Mouse (Mus musculus) forebrain, embryonic 14.5 days (tissue): Measurements from ENCODE around the gene Cyb561d2. TPM values are rescaled to one million over a fixed set of nuclear protein-coding genes. Genes with fewer than 3 reads are reported as not detected.

Source experiments
- ATAC-seq: fragments of 200-750 bp; cut with Nextera tagmentation; 2 replicates; pipeline ENCODE4 v1.8.0; 2017; ENCODE audit warnings: mild to moderate bottlenecking, moderate library complexity
- DNase-seq: peaks from one replicate; pipeline ENCODE4 v3.0.0-alpha.2; 2015; ENCODE audit warnings: low spot score
- H3K27ac ChIP-seq: fragments of 300-500 bp; sonication (generic); 2 replicates; pipeline ENCODE4 v1.5.1; 2014; ENCODE audit warnings: low read depth, mild to moderate bottlenecking, control low read depth, low read length, moderate library complexity
- H3K27me3 ChIP-seq: fragments of 300-500 bp; sonication (generic); replicated peaks from 2 replicates; pipeline ENCODE4 v1.6.1; 2014; ENCODE audit warnings: low read length, control low read depth, mixed read lengths; ENCODE audit not compliant: control insufficient read depth, insufficient read depth
- H3K36me3 ChIP-seq: fragments of 300-500 bp; sonication (generic); 2 replicates; pipeline ENCODE4 v1.6.1; 2014; ENCODE audit warnings: low read length, control low read depth; ENCODE audit not compliant: control insufficient read depth, insufficient read depth
- H3K4me1 ChIP-seq: fragments of 300-500 bp; sonication (generic); 2 replicates; pipeline ENCODE4 v1.6.1; 2014; ENCODE audit warnings: antibody characterized with exemption, low read length, control low read depth; ENCODE audit not compliant: control insufficient read depth, insufficient read depth
- H3K4me2 ChIP-seq: fragments of 300-500 bp; sonication (generic); 2 replicates; pipeline ENCODE4 v1.6.1; 2014; ENCODE audit warnings: mild to moderate bottlenecking, control low read depth, low read length
- H3K4me3 ChIP-seq: fragments of 300-500 bp; sonication (generic); 2 replicates; pipeline ENCODE4 v1.5.1; 2014; ENCODE audit warnings: low read depth, low read length, control low read depth
- H3K9ac ChIP-seq: fragments of 300-500 bp; sonication (generic); 2 replicates; pipeline ENCODE4 v1.6.1; 2014; ENCODE audit warnings: mild to moderate bottlenecking, low read length, control low read depth, moderate library complexity
- H3K9me3 ChIP-seq: fragments of 300-500 bp; sonication (generic); replicated peaks from 2 replicates; pipeline ENCODE4 v1.6.1; 2016; ENCODE audit warnings: low read length, control low read depth, mixed read lengths; ENCODE audit not compliant: control insufficient read depth
- WGBS: fragments of 180-500 bp; shearing (Covaris S2); extraction: QIAGEN DNeasy Blood & Tissue Kit; methylation state at CpG from one replicate; pipeline ENCODE4 v1.1.7; 2014; 5-methylcytosine and 5-hydroxymethylcytosine counted together
- polyA plus RNA-seq: library from polyadenylated mRNA; unstranded; fragments of >200 nt; fragmentation: Nextera tagmentation; extraction: Ambion mirVana; gene quantifications from 2 replicates; pipeline ENCODE4 v1.2.1, GENCODE M21; 2014

Gene Cyb561d2
- polyA plus RNA-seq, 1 experiment from 2014 or later, result 38.0 TPM

- DNase-seq (peak; percentile 99), ATAC-seq (peak; percentile 93)
- H3K27me3 ChIP-seq, result peaks cover 30% of the 10 kb centered on the region
- under 1% methylated on average over 53 of the region's 53 CpGs for WGBS
- H3K9ac ChIP-seq, result peak overlapping the region; percentile 88
- peak overlapping the region; percentile 82 for H3K27ac ChIP-seq
- peaks cover 24% of the 10 kb centered on the region for H3K36me3 ChIP-seq
- peaks cover 31% of the 10 kb centered on the region for H3K4me1 ChIP-seq
- H3K4me3 ChIP-seq, result peak overlapping the region; percentile 63
- H3K9me3 ChIP-seq, result no peaks in the 10 kb centered on the region
- H3K4me2 ChIP-seq, result peak overlapping the region; percentile 89
These were observed 12.4 kb upstream of the Cyb561d2 start for GRCm38 (mm10) chr9:107554319-107554825.

DNA sequence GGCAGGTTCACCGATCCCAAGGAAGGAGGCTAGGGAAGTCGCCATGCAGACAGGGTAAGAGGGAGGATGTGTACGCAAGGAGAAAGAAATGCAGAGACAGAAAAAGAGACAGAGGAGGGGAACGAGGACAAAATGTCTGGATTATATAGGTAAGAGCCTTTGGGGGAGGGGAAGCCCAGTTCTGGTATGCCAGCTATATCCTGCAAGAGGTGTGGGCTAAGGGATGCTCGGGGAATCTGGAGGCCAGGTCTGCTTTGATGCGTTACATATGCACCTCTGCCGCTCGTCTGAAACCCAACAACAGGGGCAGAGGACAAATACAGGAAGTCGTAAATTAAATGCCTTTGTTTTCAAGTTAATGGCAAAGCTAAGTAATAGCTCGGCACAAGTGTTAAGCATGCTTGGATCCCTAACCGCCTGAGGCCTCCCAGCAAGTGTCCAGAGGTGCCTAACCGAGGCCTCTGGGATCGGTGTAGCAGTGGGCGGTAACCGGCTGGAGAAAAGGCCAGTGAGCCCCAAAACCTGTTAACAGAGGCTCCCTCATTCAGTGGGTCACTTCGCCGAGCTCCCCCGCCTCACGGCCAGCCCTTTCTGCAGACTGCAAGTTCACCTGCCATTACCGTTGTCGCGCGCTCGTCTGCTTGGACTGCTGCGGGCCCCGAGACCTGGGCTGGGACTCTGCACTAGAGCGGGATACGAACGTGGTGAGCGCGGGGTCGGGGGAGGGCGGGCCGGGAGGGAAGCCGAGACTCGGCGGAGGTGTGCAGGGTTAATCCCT lies 11.7 kb upstream of the Cyb561d2 start:
- WGBS, result 5% methylated on average over 36 of the region's 37 CpGs
- H3K27me3 ChIP-seq, result peaks cover 30% of the 10 kb centered on the region
- ATAC-seq (peak; percentile 67), DNase-seq (no peak)
- peak overlapping the region; percentile 89 for H3K4me2 ChIP-seq
- H3K36me3 ChIP-seq, result peaks cover 18% of the 10 kb centered on the region
- peak overlapping the region; percentile 82 for H3K27ac ChIP-seq
- H3K9ac ChIP-seq, result peak overlapping the region; percentile 73
- H3K9me3 ChIP-seq, result no peaks in the 10 kb centered on the region
- H3K4me1 ChIP-seq, result peaks cover 31% of the 10 kb centered on the region
- H3K4me3 ChIP-seq, result peak overlapping the region; percentile 63

GRCm38 (mm10) chr9:107552690-107553393 lies 10.8 kb upstream of the Cyb561d2 start:
- Histone ChIP-seq H3K4me3 (0 out of 2 replicates have a peak overlapping the region, but pooled peaks have one; percentile 63), H3K4me2 (peak overlapping the region; percentile 89; the same call in 1 of the 2 replicates), H3K27me3 (peaks cover 30% of the 10 kb centered on the region), H3K4me1 (peaks cover 31% of the 10 kb centered on the region), H3K36me3 (peaks cover 9% of the 10 kb centered on the region), H3K27ac (no peak overlapping the region), H3K9me3 (no peaks in the 10 kb centered on the region), H3K9ac (no peak overlapping the region)
- WGBS, result 76% methylated on average over 5 of the region's 5 CpGs
- ATAC-seq (no peak), DNase-seq (no peak)

DNA sequence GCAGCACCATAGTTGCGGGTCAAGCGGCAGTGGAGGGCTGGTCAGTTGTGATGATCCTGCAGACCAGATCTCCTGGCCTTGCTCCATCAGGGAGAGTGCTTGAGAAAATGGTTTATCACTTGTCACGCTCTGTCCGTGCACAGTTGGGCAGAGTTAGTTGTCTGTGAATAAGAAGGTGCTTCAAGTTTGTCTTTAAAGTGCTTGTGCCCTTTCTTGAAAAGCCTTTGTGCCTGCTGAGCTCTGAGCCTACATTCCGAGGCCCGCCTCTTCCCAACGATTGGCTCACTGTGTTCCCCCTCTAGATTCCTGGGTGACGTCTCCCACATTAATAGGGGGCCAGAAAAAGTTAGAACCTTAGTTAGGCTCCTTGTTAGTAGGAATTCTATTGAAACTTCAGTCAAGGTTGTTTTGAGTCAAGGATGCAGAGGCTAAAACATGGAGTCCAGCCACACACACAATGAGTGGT lies 9.9 kb upstream of the Cyb561d2 start:
- DNase-seq, result no peak
- Histone ChIP-seq H3K9ac (peak overlapping the region; percentile 58), H3K27me3 (peaks cover 30% of the 10 kb centered on the region), H3K36me3 (no peaks in the 10 kb centered on the region; the same call in 1 of the 2 replicates), H3K9me3 (no peaks in the 10 kb centered on the region), H3K4me3 (peak overlapping the region; percentile 32), H3K27ac (no peak overlapping the region), H3K4me2 (peak overlapping the region; percentile 89), H3K4me1 (peaks cover 35% of the 10 kb centered on the region)
- ATAC-seq, result no peak
- 5% methylated on average over 8 of the region's 8 CpGs for WGBS

DNA sequence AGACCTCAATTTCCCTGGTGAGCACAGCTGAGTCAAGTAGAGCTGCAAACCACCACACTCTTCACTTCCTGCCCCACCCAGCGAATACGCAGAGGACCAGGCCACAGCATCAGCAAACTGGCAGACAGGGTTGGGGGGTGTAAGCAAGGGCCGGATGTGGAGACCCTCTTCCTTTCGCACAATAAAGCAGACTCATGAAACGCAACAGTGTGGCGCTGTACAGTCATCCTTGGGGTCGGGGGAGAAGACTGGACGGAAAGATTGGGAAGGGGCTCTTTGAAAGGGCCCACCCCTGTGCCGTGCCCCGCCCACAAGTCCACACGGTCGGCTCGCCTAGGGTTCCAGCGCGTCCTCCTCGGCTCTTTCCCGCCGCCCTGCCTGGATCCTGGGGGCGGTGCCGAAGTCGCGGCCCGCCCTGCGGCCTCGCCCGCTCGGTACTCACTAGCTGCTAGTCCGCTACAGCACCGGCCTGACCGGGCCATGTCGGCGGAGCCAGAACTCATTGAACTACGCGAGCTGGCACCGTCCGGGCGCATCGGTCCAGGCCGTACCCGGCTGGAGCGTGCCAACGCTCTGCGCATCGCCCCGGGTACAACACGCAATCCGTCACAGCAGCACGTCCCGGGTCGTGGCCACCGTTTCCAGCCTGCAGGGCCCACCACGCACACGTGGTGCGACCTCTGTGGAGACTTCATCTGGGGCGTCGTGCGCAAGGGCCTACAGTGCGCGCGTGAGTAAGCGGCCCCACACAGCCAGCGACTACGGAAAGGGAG lies 9.3 kb upstream of the Cyb561d2 start, which contains the start of gene Rassf1:
Gene Rassf1 (plus strand): TSS at position 439 of the 773 bp plus-strand sequence.
- Histone ChIP-seq H3K9ac (peak within 1 kb of the TSS; percentile 58), H3K27ac (no peak within 1 kb of the TSS), H3K4me3 (peak within 1 kb of the TSS; percentile 32), H3K9me3 (no peaks in the 10 kb centered on the region), H3K4me1 (peaks cover 38% of the 10 kb centered on the region), H3K36me3 (no peaks in the 10 kb centered on the region), H3K27me3 (peaks cover 30% of the 10 kb centered on the region), H3K4me2 (peak within 1 kb of the TSS; percentile 89)
- 1% methylated on average over 59 of the region's 63 CpGs for WGBS
- DNase-seq (no peak), ATAC-seq (0 out of 2 replicates have a peak, but pooled peaks have one; percentile 0)

DNA sequence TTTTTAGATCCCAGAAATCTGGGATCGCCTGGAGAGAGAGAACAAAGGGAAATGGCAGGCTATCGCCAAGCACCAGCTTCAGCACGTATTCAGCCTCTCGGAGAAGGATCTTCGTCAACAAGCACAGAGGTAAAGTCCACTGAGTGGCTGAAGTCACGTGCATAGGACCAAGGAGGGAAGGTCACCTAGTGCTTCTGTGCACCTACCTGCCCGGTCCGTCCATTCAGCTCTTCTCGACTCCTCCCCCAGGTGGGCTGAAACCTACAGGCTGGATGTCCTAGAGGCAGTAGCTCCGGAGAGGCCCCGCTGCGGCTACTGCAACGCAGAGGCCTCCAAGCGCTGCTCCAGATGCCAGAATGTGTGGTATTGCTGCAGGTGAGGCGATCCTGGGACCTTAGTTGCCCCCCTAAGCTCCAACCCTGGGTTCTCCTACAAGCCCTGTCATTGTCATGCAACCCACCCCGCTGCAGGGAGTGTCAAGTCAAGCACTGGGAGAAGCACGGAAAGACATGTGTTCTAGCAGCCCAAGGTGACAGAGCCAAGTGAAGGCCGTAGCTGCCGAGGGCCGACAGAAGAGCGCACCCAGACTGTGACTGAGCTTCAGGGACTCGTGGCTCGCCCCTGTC lies 8.6 kb upstream of the Cyb561d2 start:
- peaks cover 31% of the 10 kb centered on the region for H3K4me1 ChIP-seq
- peaks cover 30% of the 10 kb centered on the region for H3K27me3 ChIP-seq
- H3K36me3 ChIP-seq, result no peaks in the 10 kb centered on the region; the same call in 1 of the 2 replicates
- no peak overlapping the region for H3K9ac ChIP-seq
- no peaks in the 10 kb centered on the region for H3K9me3 ChIP-seq
- DNase-seq, result no peak
- H3K27ac ChIP-seq, result no peak overlapping the region
- 31% methylated on average over 23 of the region's 23 CpGs for WGBS
- no peak for ATAC-seq
- peak overlapping the region; percentile 32; the same call in 1 of the 2 replicates for H3K4me3 ChIP-seq
- peak overlapping the region; percentile 89 for H3K4me2 ChIP-seq

GRCm38 (mm10) chr9:107549297-107550074 lies 7.5 kb upstream of the Cyb561d2 start:
- H3K27me3 ChIP-seq, result peaks cover 30% of the 10 kb centered on the region
- no peak overlapping the region for H3K4me2 ChIP-seq
- H3K4me1 ChIP-seq, result peaks cover 26% of the 10 kb centered on the region

More at GRCm38 (mm10) chr9:107549297-107550074, 7.5 kb upstream of the Cyb561d2 start:
- H3K4me3 ChIP-seq, result no peak overlapping the region
- no peak overlapping the region for H3K27ac ChIP-seq
- no peak overlapping the region for H3K9ac ChIP-seq
- DNase-seq (no peak), ATAC-seq (no peak)
- 89% methylated on average over 20 of the region's 20 CpGs for WGBS
- peaks cover 4% of the 10 kb centered on the region for H3K36me3 ChIP-seq
- H3K9me3 ChIP-seq, result no peaks in the 10 kb centered on the region
